Mouse (Mus musculus) liver, adult 2 months (tissue): ENCODE data around the gene Gm45021. TPM values are rescaled to one million over a fixed set of nuclear protein-coding genes. Genes with fewer than 3 reads are reported as not detected.

Experiments
- DNase-seq: peaks from one replicate; pipeline ENCODE4 v3.0.0-alpha.2; 2011; ENCODE audit warnings: low read depth, low spot score; ENCODE audit errors: extremely low read depth
- H3K27ac ChIP-seq: fragments of 200-500 bp; replicated peaks from 2 replicates; pipeline ENCODE4 v1.5.1; 2012; ENCODE audit warnings: low read depth, mild to moderate bottlenecking, control low read depth, inconsistent platforms, low read length; ENCODE audit not compliant: insufficient read depth
- H3K27me3 ChIP-seq: fragments of 200-500 bp; 2 replicates; pipeline ENCODE4 v1.6.1; 2012; ENCODE audit warnings: mild to moderate bottlenecking, moderate library complexity, low read length, inconsistent platforms; ENCODE audit not compliant: control insufficient read depth, insufficient read depth
- H3K36me3 ChIP-seq: fragments of 200-500 bp; 2 replicates; pipeline ENCODE4 v1.6.1; 2012; ENCODE audit warnings: low read length, inconsistent platforms; ENCODE audit not compliant: control insufficient read depth, insufficient read depth
- H3K4me1 ChIP-seq: fragments of 200-500 bp; 2 replicates; pipeline ENCODE4 v1.6.1; 2011; ENCODE audit warnings: low read length; ENCODE audit not compliant: control insufficient read depth, insufficient read depth
- H3K4me3 ChIP-seq: fragments of 200-500 bp; 2 replicates; pipeline ENCODE4 v1.5.1; 2011; ENCODE audit warnings: low read depth, mild to moderate bottlenecking, control low read depth, low read length, moderate library complexity; ENCODE audit not compliant: insufficient read depth
- H3K79me2 ChIP-seq: fragments of 200-500 bp; 2 replicates; pipeline ENCODE4 v1.6.1; 2012; ENCODE audit warnings: inconsistent platforms, mild to moderate bottlenecking, low read length, moderate library complexity; ENCODE audit not compliant: control insufficient read depth, insufficient read depth
- H3K9ac ChIP-seq: fragments of 200-500 bp; 2 replicates; pipeline ENCODE4 v1.6.1; 2012; ENCODE audit warnings: low read depth, mild to moderate bottlenecking, control low read depth, inconsistent platforms, low read length
- CTCF ChIP-seq: fragments of 200-500 bp; IDR thresholded peaks from 2 replicates; pipeline ENCODE4 v1.5.1; 2011; ENCODE audit warnings: low read depth, low read length, control low read depth
- POLR2A ChIP-seq: fragments of 200-500 bp; IDR thresholded peaks from 2 replicates; pipeline ENCODE4 v1.6.1; 2011; ENCODE audit warnings: low read length, control low read depth; ENCODE audit not compliant: insufficient read depth; ENCODE audit errors: extremely low read depth
- WGBS: fragments of 180-500 bp; shearing (Covaris S2); methylation state at CpG from one replicate; pipeline ENCODE4 v1.1.7; 2018; 5-methylcytosine and 5-hydroxymethylcytosine counted together
- polyA plus RNA-seq: library from polyadenylated mRNA; depleted of rRNA; stranded (reverse); fragments of >200 nt; gene quantifications from 2 replicates; pipeline ENCODE4 v1.2.3, GENCODE M21; 2012
- total RNA-seq: library from RNA; depleted of rRNA; stranded (reverse); fragments of >200 nt; gene quantifications from 2 replicates; pipeline ENCODE4 v1.2.3, GENCODE M21; 2014

Gm45021 gene
- total and polyA plus RNA-seq, 2 experiments, result not detected

GRCm38 (mm10) chr6:48635105-48635504, 45.7 kb downstream of the Gm45021 start:
- Histone ChIP-seq H3K27ac (no peak overlapping the region), H3K4me3 (no peak overlapping the region), H3K4me1 (no peaks in the 10 kb centered on the region), H3K9ac (no peak overlapping the region), H3K79me2 (no peaks in the 10 kb centered on the region), H3K36me3 (no peaks in the 10 kb centered on the region), H3K27me3 (no peaks in the 10 kb centered on the region)
- 84% methylated on average over 2 of the region's 2 CpGs for WGBS
- TF ChIP-seq CTCF (no peak), POLR2A (no peak)
- no peak for DNase-seq

DNA sequence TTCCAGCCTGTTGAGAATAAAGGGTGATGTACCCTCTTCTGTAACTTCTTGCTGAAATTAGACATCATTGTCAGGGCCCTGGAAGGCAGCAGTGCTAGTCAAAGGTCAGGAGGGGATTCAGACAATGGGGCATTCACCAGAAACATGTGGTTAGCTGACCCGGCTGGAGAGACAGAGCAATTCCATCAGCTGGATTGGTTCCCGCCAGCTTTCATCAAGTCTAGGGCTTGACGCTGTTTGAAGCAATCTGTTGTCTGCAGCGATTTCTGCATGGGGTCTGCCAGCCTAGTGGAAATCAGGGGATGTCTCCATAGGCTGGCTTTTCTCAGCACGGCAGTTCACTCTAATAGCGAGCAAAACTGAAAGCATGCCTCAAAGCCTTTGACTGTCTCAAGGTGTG, 47.1 kb downstream of the Gm45021 start:
- Histone ChIP-seq H3K79me2 (no peaks in the 10 kb centered on the region), H3K27me3 (no peaks in the 10 kb centered on the region), H3K9ac (no peak overlapping the region), H3K36me3 (no peaks in the 10 kb centered on the region), H3K4me1 (no peaks in the 10 kb centered on the region), H3K4me3 (no peak overlapping the region), H3K27ac (no peak overlapping the region)
- DNase-seq, result no peak
- WGBS, result 88% methylated on average over 6 of the region's 6 CpGs
- TF ChIP-seq POLR2A (no peak), CTCF (no peak)

GRCm38 (mm10) chr6:48637811-48638500, 48.5 kb downstream of the Gm45021 start:
- Histone ChIP-seq H3K27ac (no peak overlapping the region), H3K79me2 (no peaks in the 10 kb centered on the region), H3K4me1 (no peaks in the 10 kb centered on the region), H3K27me3 (no peaks in the 10 kb centered on the region), H3K36me3 (no peaks in the 10 kb centered on the region), H3K9ac (no peak overlapping the region), H3K4me3 (no peak overlapping the region)
- 75% methylated on average over 6 of the region's 6 CpGs for WGBS
- DNase-seq, result no peak
- TF ChIP-seq POLR2A (no peak), CTCF (no peak)

DNA sequence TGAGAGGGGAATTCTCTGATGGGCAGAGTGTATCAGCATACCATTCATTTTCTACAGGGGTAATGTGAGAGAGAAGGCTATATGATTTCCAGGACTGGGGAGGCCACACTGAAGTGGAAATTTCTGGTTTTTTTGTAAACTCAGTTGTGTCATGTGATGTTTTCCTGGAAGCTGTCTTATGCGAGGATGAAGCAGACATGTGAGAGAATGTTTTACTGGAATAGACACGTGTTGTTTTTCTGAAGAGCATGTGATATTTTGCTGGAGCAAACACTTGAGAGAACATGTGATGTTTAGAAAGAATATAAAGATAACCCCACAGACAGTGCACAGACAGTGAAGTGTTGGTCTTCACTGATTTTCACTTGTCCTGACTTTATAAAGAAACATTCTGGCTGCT, 49.1 kb downstream of the Gm45021 start:
- Histone ChIP-seq H3K9ac (no peak overlapping the region), H3K4me3 (no peak overlapping the region), H3K27me3 (no peaks in the 10 kb centered on the region), H3K36me3 (no peaks in the 10 kb centered on the region), H3K4me1 (no peaks in the 10 kb centered on the region), H3K79me2 (no peaks in the 10 kb centered on the region), H3K27ac (no peak overlapping the region)
- DNase-seq, result peak; percentile 6
- 52% methylated on average over 2 of the region's 2 CpGs for WGBS
- no peak for TF ChIP-seq POLR2A
- no peak for TF ChIP-seq CTCF

DNA sequence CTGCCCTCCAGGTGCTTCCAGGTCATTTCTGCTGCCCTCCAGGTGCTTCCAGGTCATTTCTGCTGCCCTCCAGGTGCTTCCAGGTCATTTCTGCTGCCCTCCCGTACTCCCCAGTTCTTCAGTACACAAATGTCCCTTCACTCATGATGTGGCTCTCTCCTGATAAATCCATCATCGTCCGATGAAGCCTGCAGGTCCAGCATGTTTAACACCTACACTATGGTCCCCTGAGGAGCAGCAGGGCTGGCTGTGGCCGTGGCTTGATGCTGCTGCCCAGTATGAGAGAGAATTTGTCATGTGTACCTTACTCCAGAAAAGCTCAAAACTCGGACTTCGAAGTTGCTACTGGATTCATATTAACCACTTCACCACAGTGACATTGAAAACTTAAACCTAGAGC, 52.0 kb downstream of the Gm45021 start:
- no peak for DNase-seq
- Histone ChIP-seq H3K36me3 (no peaks in the 10 kb centered on the region), H3K27me3 (no peaks in the 10 kb centered on the region), H3K79me2 (no peaks in the 10 kb centered on the region), H3K4me3 (no peak overlapping the region), H3K4me1 (no peaks in the 10 kb centered on the region), H3K27ac (no peak overlapping the region), H3K9ac (no peak overlapping the region)
- no peak for TF ChIP-seq CTCF
- no peak for TF ChIP-seq POLR2A
- 73% methylated on average over 6 of the region's 6 CpGs for WGBS

- TF ChIP-seq POLR2A, result no peak
- TF ChIP-seq CTCF, result peak; percentile 41
- Histone ChIP-seq H3K79me2 (no peaks in the 10 kb centered on the region), H3K4me3 (no peak overlapping the region), H3K36me3 (no peaks in the 10 kb centered on the region), H3K9ac (no peak overlapping the region), H3K27me3 (no peaks in the 10 kb centered on the region), H3K4me1 (no peaks in the 10 kb centered on the region; the same call in 1 of the 2 replicates), H3K27ac (no peak overlapping the region)
- peak; percentile 72 for DNase-seq
- WGBS, result 25% methylated on average over 4 of the region's 4 CpGs
Measured at GRCm38 (mm10) chr6:48642764-48643292, 53.4 kb downstream of the Gm45021 start.
